Mouse (Mus musculus): ENCODE data around the gene D630045J12Rik.

DNA sequence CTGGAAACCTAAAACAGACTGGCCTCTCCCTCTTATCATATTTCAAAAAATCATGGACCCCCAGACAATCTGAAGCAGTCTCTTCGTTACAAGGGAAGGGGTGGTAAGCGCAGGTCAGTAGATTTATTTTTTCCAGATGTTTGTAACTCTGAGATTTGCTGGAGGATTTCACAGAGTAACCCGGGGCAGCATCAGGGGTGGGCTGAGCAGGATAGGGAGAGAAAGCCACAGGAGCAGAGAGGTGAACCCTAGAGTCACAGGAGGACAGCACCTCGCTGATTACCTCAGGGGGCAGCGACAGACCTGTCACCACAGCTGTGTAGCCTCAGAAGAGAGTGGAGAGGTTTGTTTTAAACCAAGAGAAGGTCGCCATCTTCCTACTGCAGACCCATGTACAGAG is 88.4 kb downstream of the D630045J12Rik start:
- TF ChIP-seq CTCF (IDR thresholded peaks at IDR 0.05; ENCODE audit: low read depth) (no peak), EP300 (IDR thresholded peaks at IDR 0.05; ENCODE audit: low read depth) (no peak)
